Mouse (Mus musculus) adrenal gland (tissue): Measurements from ENCODE around the gene Rab11fip3.

Experiments
- intact Hi-C: fragments of 180-260 bp; cut with DNase I; formaldehyde crosslinking; loops from one replicate; pipeline ENCODE4 v1.15.1; 2025

The Rab11fip3 gene

GRCm38 (mm10) chr17:26041111-26041802 lies 28.1 kb downstream of the Rab11fip3 start:
- intact Hi-C loops = loop anchor here (2.0 kb wide), 1 partner anchor 50 kb away; the partner anchor contains the start of gene Decr2

- intact Hi-C loops = loop anchor here (2.0 kb wide), 1 partner anchor 50 kb away; the partner anchor contains the start of gene Decr2
Measured at GRCm38 (mm10) chr17:26040711-26041110, 28.6 kb downstream of the Rab11fip3 start.

- intact Hi-C loops = no loop called here
Measured at GRCm38 (mm10) chr17:26032037-26032436, 37.3 kb downstream of the Rab11fip3 start.

- intact Hi-C loops = no loop called here
Measured at GRCm38 (mm10) chr17:26031583-26031982, 37.8 kb downstream of the Rab11fip3 start.

- intact Hi-C loops = no loop called here
Measured at GRCm38 (mm10) chr17:26028261-26028660, 41.1 kb downstream of the Rab11fip3 start.

- intact Hi-C loops = no loop called here
Measured at GRCm38 (mm10) chr17:26024674-26025073, 44.7 kb downstream of the Rab11fip3 start.

GRCm38 (mm10) chr17:26023966-26024365 lies 45.4 kb downstream of the Rab11fip3 start:
- intact Hi-C loops = no loop called here

GRCm38 (mm10) chr17:26023181-26023580 lies 46.2 kb downstream of the Rab11fip3 start:
- intact Hi-C loops = no loop called here

GRCm38 (mm10) chr17:26021728-26022341 lies 47.5 kb downstream of the Rab11fip3 start:
- intact Hi-C loops = no loop called here

- intact Hi-C loops = no loop called here
Measured at GRCm38 (mm10) chr17:26020848-26021347, 48.5 kb downstream of the Rab11fip3 start.

GRCm38 (mm10) chr17:26018388-26018787 lies 51.0 kb downstream of the Rab11fip3 start:
- intact Hi-C loops = no loop called here

- intact Hi-C loops = no loop called here
Measured at GRCm38 (mm10) chr17:26017949-26018348, 51.4 kb downstream of the Rab11fip3 start.

- intact Hi-C loops = no loop called here
Measured at GRCm38 (mm10) chr17:26017021-26017420, 52.3 kb downstream of the Rab11fip3 start.

GRCm38 (mm10) chr17:26013711-26014110 lies 55.6 kb downstream of the Rab11fip3 start:
- intact Hi-C loops = loop anchor here (5.0 kb wide), 1 partner anchor 121 kb away; no protein-coding TSS in a partner anchor

- intact Hi-C loops = loop anchor here (5.0 kb wide), 1 partner anchor 120 kb away; no protein-coding TSS in a partner anchor
Measured at GRCm38 (mm10) chr17:26011841-26012460, 57.4 kb downstream of the Rab11fip3 start.

- intact Hi-C loops = no loop called here
Measured at GRCm38 (mm10) chr17:26009540-26009939, 59.8 kb downstream of the Rab11fip3 start.

GRCm38 (mm10) chr17:26008787-26009186 lies 60.6 kb downstream of the Rab11fip3 start:
- intact Hi-C loops = no loop called here

- intact Hi-C loops = no loop called here
Measured at GRCm38 (mm10) chr17:26008331-26008730, 61.0 kb downstream of the Rab11fip3 start.

- intact Hi-C loops = no loop called here
Measured at GRCm38 (mm10) chr17:26007646-26008045, 61.7 kb downstream of the Rab11fip3 start.

GRCm38 (mm10) chr17:26005731-26006450 lies 63.5 kb downstream of the Rab11fip3 start:
- intact Hi-C loops = no loop called here

- intact Hi-C loops = no loop called here
Measured at GRCm38 (mm10) chr17:26004711-26005110, 64.6 kb downstream of the Rab11fip3 start.
